Mouse (Mus musculus): ENCODE measurements around the gene Ficd. TPM values are rescaled to one million over a fixed set of nuclear protein-coding genes. Genes with fewer than 3 reads are reported as not detected.

The Ficd gene
- polyA plus RNA-seq, 1 experiment: 8.2 TPM

DNA sequence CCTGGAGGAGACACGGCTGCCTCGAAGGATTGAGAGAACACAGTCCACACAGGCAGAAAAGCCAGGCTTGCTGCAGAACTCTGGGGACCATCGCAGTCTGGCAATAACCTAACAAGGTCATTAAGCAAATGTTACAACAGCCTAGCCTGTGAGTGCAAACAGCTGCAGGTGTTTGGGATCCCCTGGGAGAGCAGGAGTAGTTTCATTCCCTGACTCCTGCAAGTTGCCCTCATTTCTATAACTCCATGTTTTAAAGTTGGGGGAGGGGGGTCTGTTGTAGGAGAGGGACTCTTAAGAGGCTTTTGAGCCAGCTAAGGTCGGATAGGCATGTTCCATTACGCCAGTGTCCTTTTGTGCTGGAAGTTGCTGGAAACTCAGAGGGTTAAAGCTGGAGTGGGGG lies 41.2 kb upstream of the Ficd start:
- no peaks in the 10 kb centered on the region for H3K4me1 ChIP-seq (replicated peaks; ENCODE audit: control insufficient read depth, insufficient read depth, low read length)
- H3K36me3 ChIP-seq (ENCODE audit: control insufficient read depth, insufficient read depth, low read length): no peaks in the 10 kb centered on the region
- H3K27ac ChIP-seq (ENCODE audit: control insufficient read depth, insufficient read depth, low read length): no peak overlapping the region
- 64% methylated on average over 5 of the region's 5 CpGs for WGBS
- no peak for DNase-seq
- no peaks in the 10 kb centered on the region for H3K27me3 ChIP-seq (ENCODE audit: control insufficient read depth, insufficient read depth, low read length)
- TF ChIP-seq POLR2A (IDR thresholded peaks at IDR 0.05; ENCODE audit: control insufficient read depth, extremely low read depth, insufficient read depth, low read length, poor library complexity) (no peak), CTCF (IDR thresholded peaks at IDR 0.05; ENCODE audit: borderline replicate concordance, control insufficient read depth, extremely low read depth, insufficient read depth, low read length, poor library complexity) (no peak)
- H3K4me3 ChIP-seq (ENCODE audit: control insufficient read depth, insufficient read depth, low read length): no peak overlapping the region

DNA sequence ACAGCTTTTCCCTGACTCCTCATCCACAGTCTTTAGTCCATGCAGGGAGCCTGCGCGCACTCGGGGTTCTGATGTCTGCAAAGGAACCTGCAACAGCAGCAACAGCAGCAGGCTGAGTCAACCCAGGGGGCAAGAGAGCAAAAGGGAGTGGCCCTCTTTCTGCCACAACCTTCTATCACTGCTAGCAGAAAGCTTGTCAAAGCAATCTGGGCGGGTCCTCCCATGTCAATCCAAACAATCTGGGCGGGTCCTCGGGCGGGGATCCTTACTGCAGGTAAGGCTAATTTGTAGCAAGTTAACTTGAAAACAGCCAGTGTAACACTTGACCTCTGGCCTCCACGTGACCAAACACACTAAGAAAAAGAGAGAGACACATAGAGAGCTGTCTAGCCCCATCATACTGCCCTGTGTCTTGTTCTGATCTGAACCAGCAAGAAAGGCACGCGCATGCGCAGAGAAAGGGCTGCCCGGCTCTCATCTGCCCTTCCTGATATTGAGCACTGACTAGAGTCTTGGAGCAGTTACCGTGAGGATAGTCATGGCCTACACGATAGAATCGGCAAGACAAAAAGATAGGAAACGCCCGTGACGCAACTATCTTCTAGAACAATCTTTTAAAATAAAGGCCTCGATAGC lies 35.1 kb upstream of the Ficd start:
- DNase-seq: no peak
- no peak overlapping the region for H3K27ac ChIP-seq (ENCODE audit: control insufficient read depth, insufficient read depth, low read length)
- no peaks in the 10 kb centered on the region for H3K4me1 ChIP-seq (replicated peaks; ENCODE audit: control insufficient read depth, insufficient read depth, low read length)
- no peaks in the 10 kb centered on the region for H3K36me3 ChIP-seq (ENCODE audit: control insufficient read depth, insufficient read depth, low read length)
- WGBS: 81% methylated on average over 19 of the region's 19 CpGs
- H3K4me3 ChIP-seq (ENCODE audit: control insufficient read depth, insufficient read depth, low read length): no peak overlapping the region
- no peaks in the 10 kb centered on the region for H3K27me3 ChIP-seq (ENCODE audit: control insufficient read depth, insufficient read depth, low read length)
- no peak for TF ChIP-seq CTCF (IDR thresholded peaks at IDR 0.05; ENCODE audit: borderline replicate concordance, control insufficient read depth, extremely low read depth, insufficient read depth, low read length, poor library complexity)
- no peak for TF ChIP-seq POLR2A (IDR thresholded peaks at IDR 0.05; ENCODE audit: control insufficient read depth, extremely low read depth, insufficient read depth, low read length, poor library complexity)

DNA sequence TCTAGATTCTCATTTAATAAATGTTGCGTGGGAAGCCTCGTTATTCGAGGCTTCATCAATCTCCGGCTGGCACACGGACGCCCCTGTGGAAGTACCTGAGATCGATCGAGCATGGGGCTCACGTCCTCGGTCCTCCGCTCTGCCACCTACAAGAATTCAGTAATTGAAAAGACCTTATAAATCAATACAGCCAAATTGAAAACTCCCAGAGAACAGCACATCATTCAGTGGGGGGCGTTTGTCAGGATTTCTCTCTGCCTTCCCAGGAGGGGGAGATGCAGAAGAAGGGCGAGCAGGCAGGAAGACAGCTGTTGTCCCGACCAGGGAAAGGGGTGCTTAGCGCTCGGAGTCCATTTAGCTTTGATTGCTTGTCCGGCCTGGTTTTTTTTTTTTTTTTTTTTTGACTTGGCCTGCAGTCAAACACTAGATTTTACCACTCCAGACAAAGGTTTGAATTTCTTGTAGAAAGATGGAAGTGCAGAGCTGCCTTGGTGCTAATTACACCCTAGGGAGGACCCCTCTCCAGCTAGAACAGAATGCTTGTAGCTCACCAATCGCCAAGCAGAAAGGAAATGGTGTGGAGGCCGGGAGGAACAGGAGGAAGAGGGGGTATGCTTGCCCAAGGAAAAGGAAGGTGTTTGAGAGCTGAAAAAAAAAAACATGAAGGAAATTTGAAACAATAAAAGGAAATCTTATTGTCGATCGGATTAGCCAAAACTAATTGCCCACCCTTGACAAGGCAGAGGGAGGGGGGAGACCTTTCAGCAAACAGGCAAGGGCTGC lies 31.6 kb upstream of the Ficd start:
- 58% methylated on average over 21 of the region's 21 CpGs for WGBS
- H3K36me3 ChIP-seq (ENCODE audit: control insufficient read depth, insufficient read depth, low read length): no peaks in the 10 kb centered on the region
- TF ChIP-seq CTCF (IDR thresholded peaks at IDR 0.05; ENCODE audit: borderline replicate concordance, control insufficient read depth, extremely low read depth, insufficient read depth, low read length, poor library complexity) (no peak), POLR2A (IDR thresholded peaks at IDR 0.05; ENCODE audit: control insufficient read depth, extremely low read depth, insufficient read depth, low read length, poor library complexity) (no peak)
- no peak for DNase-seq
- H3K27ac ChIP-seq (ENCODE audit: control insufficient read depth, insufficient read depth, low read length): no peak overlapping the region
- H3K27me3 ChIP-seq (ENCODE audit: control insufficient read depth, insufficient read depth, low read length): no peaks in the 10 kb centered on the region
- no peak overlapping the region for H3K4me3 ChIP-seq (ENCODE audit: control insufficient read depth, insufficient read depth, low read length)
- no peaks in the 10 kb centered on the region for H3K4me1 ChIP-seq (replicated peaks; ENCODE audit: control insufficient read depth, insufficient read depth, low read length)

DNA sequence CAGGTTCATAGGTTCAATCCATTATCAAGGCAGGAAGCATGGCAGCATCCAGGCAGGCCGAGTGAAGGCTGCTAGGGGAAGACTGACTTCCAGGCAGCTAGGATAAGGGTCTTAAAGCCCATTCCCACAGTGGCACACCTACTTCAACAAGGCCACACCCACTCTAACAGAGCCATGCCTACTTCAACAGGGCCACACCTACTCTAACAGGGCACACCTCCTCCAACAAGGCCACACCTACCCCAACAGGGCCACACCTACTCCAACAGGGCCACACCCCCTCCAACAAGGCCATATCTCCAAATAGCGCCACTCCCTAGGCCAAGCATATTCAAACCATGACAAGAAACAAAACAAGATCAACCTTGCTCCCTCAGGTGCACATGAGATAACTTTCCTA lies 22.7 kb upstream of the Ficd start:
- no peak overlapping the region for H3K27ac ChIP-seq (ENCODE audit: control insufficient read depth, insufficient read depth, low read length)
- no peak overlapping the region for H3K4me3 ChIP-seq (ENCODE audit: control insufficient read depth, insufficient read depth, low read length)
- no peak for TF ChIP-seq CTCF (IDR thresholded peaks at IDR 0.05; ENCODE audit: borderline replicate concordance, control insufficient read depth, extremely low read depth, insufficient read depth, low read length, poor library complexity)
- no peak for TF ChIP-seq POLR2A (IDR thresholded peaks at IDR 0.05; ENCODE audit: control insufficient read depth, extremely low read depth, insufficient read depth, low read length, poor library complexity)
- DNase-seq: no peak
- H3K4me1 ChIP-seq (replicated peaks; ENCODE audit: control insufficient read depth, insufficient read depth, low read length): no peaks in the 10 kb centered on the region
- no peaks in the 10 kb centered on the region for H3K36me3 ChIP-seq (ENCODE audit: control insufficient read depth, insufficient read depth, low read length)
- 87% methylated on average over 2 of the region's 2 CpGs for WGBS
- no peaks in the 10 kb centered on the region for H3K27me3 ChIP-seq (ENCODE audit: control insufficient read depth, insufficient read depth, low read length)

DNA sequence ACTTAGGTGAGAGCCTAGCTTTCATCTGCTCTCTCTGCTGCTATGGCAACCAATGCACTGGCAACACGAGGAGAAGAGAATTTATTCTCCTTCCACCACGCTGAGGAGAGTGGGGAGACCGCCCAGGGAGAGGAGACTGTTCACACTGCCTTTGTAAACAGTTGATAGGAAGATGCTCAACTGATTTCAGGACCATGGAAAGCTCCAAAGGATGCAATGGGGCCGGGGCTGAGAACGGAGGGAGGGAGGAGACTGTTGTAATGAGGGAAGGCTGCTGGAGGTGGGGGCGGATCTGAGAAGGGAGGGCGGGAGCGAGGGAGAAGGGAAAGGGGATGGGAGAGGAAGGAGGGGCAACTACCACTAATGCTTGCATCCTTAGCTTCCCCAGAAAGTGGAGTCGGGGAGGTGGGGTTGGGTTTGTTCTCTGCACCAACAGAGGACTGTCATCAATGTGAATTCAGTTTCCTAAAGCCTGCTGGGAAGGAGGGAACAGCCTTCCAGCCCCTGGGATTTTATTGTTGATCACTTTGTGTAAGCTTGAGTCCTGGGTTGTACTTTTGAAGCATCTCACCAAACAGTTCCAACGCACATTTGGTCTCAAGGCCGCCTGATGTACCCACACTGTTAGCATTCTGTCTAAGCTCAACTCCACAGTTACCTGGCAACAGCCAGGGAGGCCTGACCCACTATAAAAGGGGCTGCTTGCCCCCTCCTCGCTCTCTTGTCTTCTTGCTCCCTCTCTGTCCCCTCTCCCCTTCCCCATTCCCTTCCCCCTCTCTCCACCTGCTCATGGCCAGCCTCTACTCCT lies 18.8 kb upstream of the Ficd start:
- TF ChIP-seq POLR2A (IDR thresholded peaks at IDR 0.05; ENCODE audit: control insufficient read depth, extremely low read depth, insufficient read depth, low read length, poor library complexity): no peak
- no peak for TF ChIP-seq CTCF (IDR thresholded peaks at IDR 0.05; ENCODE audit: borderline replicate concordance, control insufficient read depth, extremely low read depth, insufficient read depth, low read length, poor library complexity)
- Histone ChIP-seq H3K4me1 (replicated peaks; ENCODE audit: control insufficient read depth, insufficient read depth, low read length) (no peaks in the 10 kb centered on the region), H3K4me3 (ENCODE audit: control insufficient read depth, insufficient read depth, low read length) (no peak overlapping the region), H3K27ac (ENCODE audit: control insufficient read depth, insufficient read depth, low read length) (no peak overlapping the region), H3K27me3 (ENCODE audit: control insufficient read depth, insufficient read depth, low read length) (no peaks in the 10 kb centered on the region), H3K36me3 (ENCODE audit: control insufficient read depth, insufficient read depth, low read length) (no peaks in the 10 kb centered on the region)
- WGBS: 19% methylated on average over 12 of the region's 12 CpGs
- DNase-seq: no peak

DNA sequence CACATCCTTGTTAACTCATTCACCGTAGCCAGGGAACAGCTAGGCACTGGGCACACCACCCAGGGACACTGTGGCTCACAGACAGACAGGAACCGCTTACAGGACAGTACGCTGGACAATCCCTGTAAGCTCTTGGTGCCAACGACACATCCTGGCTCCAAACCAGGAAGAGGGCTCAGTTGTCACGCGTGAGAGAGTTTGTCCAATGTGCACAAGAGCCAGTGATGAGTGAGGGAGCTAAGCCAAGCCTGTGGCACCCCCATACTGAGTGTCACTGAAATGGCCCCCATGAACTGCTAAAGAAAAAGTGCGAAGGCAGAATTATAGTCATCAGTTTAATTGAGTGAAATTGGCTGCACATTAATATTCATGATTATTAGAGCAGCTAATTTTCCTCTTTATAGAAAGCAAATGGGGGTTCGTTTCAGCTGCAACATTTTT lies 16.4 kb upstream of the Ficd start:
- no peaks in the 10 kb centered on the region for H3K27me3 ChIP-seq (ENCODE audit: control insufficient read depth, insufficient read depth, low read length)
- no peaks in the 10 kb centered on the region for H3K36me3 ChIP-seq (ENCODE audit: control insufficient read depth, insufficient read depth, low read length)
- 91% methylated on average over 8 of the region's 8 CpGs for WGBS
- no peak for DNase-seq
- H3K4me3 ChIP-seq (ENCODE audit: control insufficient read depth, insufficient read depth, low read length): no peak overlapping the region
- TF ChIP-seq POLR2A (IDR thresholded peaks at IDR 0.05; ENCODE audit: control insufficient read depth, extremely low read depth, insufficient read depth, low read length, poor library complexity) (no peak), CTCF (IDR thresholded peaks at IDR 0.05; ENCODE audit: borderline replicate concordance, control insufficient read depth, extremely low read depth, insufficient read depth, low read length, poor library complexity) (no peak)
- no peaks in the 10 kb centered on the region for H3K4me1 ChIP-seq (replicated peaks; ENCODE audit: control insufficient read depth, insufficient read depth, low read length)
- H3K27ac ChIP-seq (ENCODE audit: control insufficient read depth, insufficient read depth, low read length): no peak overlapping the region
